Mouse (Mus musculus) midbrain, embryonic 12.5 days (tissue): ENCODE measurements around the gene Pou6f1. TPM values are rescaled to one million over a fixed set of nuclear protein-coding genes. Genes with fewer than 3 reads are reported as not detected.
"Not testable (repeated sequence)": the region's sequence is repeated elsewhere in the genome, so short reads cannot be mapped to it uniquely, and the experiment has no call there.

Source experiments
- ATAC-seq: fragments of 200-750 bp; cut with Nextera tagmentation; 2 replicates; pipeline ENCODE4 v1.8.0; 2017; ENCODE audit warnings: low read depth, moderate TSS enrichment, moderate library complexity; ENCODE audit not compliant: low FRiP score
- H3K27ac ChIP-seq: fragments of 300-500 bp; sonication (generic); replicated peaks from 2 replicates; pipeline ENCODE4 v1.5.1; 2016; ENCODE audit warnings: mild to moderate bottlenecking
- H3K27me3 ChIP-seq: fragments of 300-500 bp; sonication (generic); 2 replicates; pipeline ENCODE4 v1.6.1; 2016; ENCODE audit warnings: mild to moderate bottlenecking
- H3K36me3 ChIP-seq: fragments of 300-500 bp; sonication (generic); 2 replicates; pipeline ENCODE4 v1.6.1; 2016
- H3K4me1 ChIP-seq: fragments of 300-500 bp; sonication (generic); 2 replicates; pipeline ENCODE4 v1.6.1; 2016
- H3K4me2 ChIP-seq: fragments of 300-500 bp; sonication (generic); replicated peaks from 2 replicates; pipeline ENCODE4 v1.6.1; 2016; ENCODE audit warnings: mild to moderate bottlenecking, moderate library complexity
- H3K4me3 ChIP-seq: fragments of 300-500 bp; sonication (generic); 2 replicates; pipeline ENCODE4 v1.5.1; 2016; ENCODE audit warnings: mild to moderate bottlenecking
- H3K9ac ChIP-seq: fragments of 300-500 bp; sonication (generic); replicated peaks from 2 replicates; pipeline ENCODE4 v1.6.1; 2016; ENCODE audit warnings: mild to moderate bottlenecking, moderate library complexity
- H3K9me3 ChIP-seq: fragments of 300-500 bp; sonication (generic); 2 replicates; pipeline ENCODE4 v1.6.1; 2016; ENCODE audit warnings: mild to moderate bottlenecking
- WGBS: fragments of 180-500 bp; shearing (Covaris S2); methylation state at CpG from one replicate; pipeline ENCODE4 v1.1.7; 2016; 5-methylcytosine and 5-hydroxymethylcytosine counted together
- polyA plus RNA-seq: library from polyadenylated mRNA; unstranded; fragments of >200 nt; fragmentation: Nextera tagmentation; extraction: Ambion mirVana; gene quantifications from 2 replicates; pipeline ENCODE4 v1.2.1, GENCODE M21; 2016

Gene Pou6f1
- polyA plus RNA-seq, 1 experiment from 2014 or later: 32.4 TPM

- WGBS: under 1% methylated on average over 69 of the region's 99 CpGs
- ATAC-seq: peak; percentile 86
- Histone ChIP-seq H3K4me3 (peak within 1 kb of the TSS; percentile 95), H3K27ac (peak within 1 kb of the TSS; percentile 97), H3K27me3 (peaks cover 3% of the 10 kb centered on the region; the same call in 1 of the 2 replicates), H3K4me1 (peaks cover 22% of the 10 kb centered on the region), H3K4me2 (peak within 1 kb of the TSS; percentile 82), H3K36me3 (peaks cover 26% of the 10 kb centered on the region), H3K9me3 (no peaks in the 10 kb centered on the region), H3K9ac (peak within 1 kb of the TSS; percentile 87)
These were observed 15.4 kb upstream of the Pou6f1 start, which contains the start of gene Dazap2 for GRCm38 (mm10) chr15:100614996-100615824. Gene Dazap2, plus strand, starts transcription at chr15:100615349.

GRCm38 (mm10) chr15:100614218-100614995 lies 14.6 kb upstream of the Pou6f1 start:
- Histone ChIP-seq H3K27me3 (peaks cover 8% of the 10 kb centered on the region; the same call in 1 of the 2 replicates), H3K9me3 (no peaks in the 10 kb centered on the region), H3K4me2 (peak overlapping the region; percentile 82), H3K4me3 (peak overlapping the region; percentile 95), H3K27ac (peak overlapping the region; percentile 97), H3K4me1 (peaks cover 22% of the 10 kb centered on the region), H3K9ac (peak overlapping the region; percentile 59), H3K36me3 (peaks cover 20% of the 10 kb centered on the region)
- no peak for ATAC-seq
- 9% methylated on average over 43 of the region's 43 CpGs for WGBS

DNA sequence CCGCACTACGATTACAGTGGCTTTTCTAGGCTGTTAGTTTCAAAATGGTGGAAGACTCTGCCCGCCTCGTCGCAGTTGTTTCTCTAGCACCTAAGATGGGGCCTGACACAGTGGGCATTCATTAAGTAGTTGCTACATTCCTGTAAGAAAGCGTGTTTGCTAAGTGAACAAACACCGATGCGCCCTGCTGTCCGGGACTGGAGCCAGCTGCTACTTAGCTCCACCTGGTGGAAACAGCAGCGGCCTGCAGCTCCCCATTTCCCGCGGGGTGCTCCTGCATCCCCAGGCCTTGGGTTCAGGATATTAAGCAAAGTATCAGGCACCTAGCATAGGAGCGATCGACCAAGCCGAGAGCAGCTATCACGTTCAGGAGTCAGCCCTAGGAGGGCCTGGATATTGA lies 13.8 kb upstream of the Pou6f1 start:
- Histone ChIP-seq H3K4me3 (0 out of 2 replicates have a peak overlapping the region, but pooled peaks have one; percentile 7), H3K4me1 (peaks cover 22% of the 10 kb centered on the region), H3K27me3 (peaks cover 8% of the 10 kb centered on the region; the same call in 1 of the 2 replicates), H3K4me2 (peak overlapping the region; percentile 41), H3K27ac (no peak overlapping the region), H3K9ac (0 out of 2 replicates have a peak overlapping the region, but pooled peaks have one; percentile 15), H3K9me3 (no peaks in the 10 kb centered on the region), H3K36me3 (peaks cover 12% of the 10 kb centered on the region)
- ATAC-seq: no peak
- WGBS: 10% methylated on average over 16 of the region's 16 CpGs

- Histone ChIP-seq H3K36me3 (peaks cover under 1% of the 10 kb centered on the region), H3K4me3 (no peak overlapping the region), H3K4me1 (peaks cover 22% of the 10 kb centered on the region), H3K27ac (no peak overlapping the region), H3K9me3 (no peaks in the 10 kb centered on the region), H3K27me3 (peaks cover 8% of the 10 kb centered on the region; the same call in 1 of the 2 replicates), H3K4me2 (no peak overlapping the region), H3K9ac (no peak overlapping the region)
- 60% methylated on average over 2 of the region's 2 CpGs for WGBS
- ATAC-seq: no peak
These were observed 12.6 kb upstream of the Pou6f1 start for GRCm38 (mm10) chr15:100612432-100612831.

- no peak for ATAC-seq
- Histone ChIP-seq H3K4me3 (no peak overlapping the region), H3K9ac (no peak overlapping the region), H3K36me3 (no peaks in the 10 kb centered on the region), H3K4me2 (no peak overlapping the region), H3K27me3 (peaks cover 8% of the 10 kb centered on the region; the same call in 1 of the 2 replicates), H3K27ac (no peak overlapping the region), H3K4me1 (peaks cover 21% of the 10 kb centered on the region), H3K9me3 (no peaks in the 10 kb centered on the region)
- 79% methylated on average over 7 of the region's 7 CpGs for WGBS
These were observed 12.2 kb upstream of the Pou6f1 start for GRCm38 (mm10) chr15:100611951-100612350.

DNA sequence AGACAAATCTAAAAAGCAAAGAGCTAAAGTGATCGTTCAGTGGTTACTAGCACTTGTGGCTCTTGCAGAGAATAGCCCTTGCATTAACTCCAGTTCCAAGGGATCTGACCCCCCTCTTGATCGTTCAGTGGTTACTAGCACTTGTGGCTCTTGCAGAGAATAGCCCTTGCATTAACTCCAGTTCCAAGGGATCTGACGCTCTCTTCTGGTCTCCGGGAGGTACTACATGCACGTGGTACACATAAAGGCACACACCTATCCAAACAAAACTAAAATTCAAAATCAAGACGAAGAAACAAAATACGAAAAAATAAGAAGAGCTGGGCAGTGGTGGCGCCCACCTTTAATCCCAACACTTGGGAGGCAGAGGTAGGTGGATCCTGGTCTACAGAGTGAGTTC lies 6.9 kb upstream of the Pou6f1 start:
- H3K27me3 ChIP-seq: peaks cover 18% of the 10 kb centered on the region
- not testable (repeated sequence) for H3K36me3 ChIP-seq, H3K4me3 ChIP-seq, H3K9me3 ChIP-seq, ATAC-seq, H3K27ac ChIP-seq, H3K9ac ChIP-seq, H3K4me2 ChIP-seq
- WGBS: 93% methylated on average over 8 of the region's 8 CpGs
- peaks cover 16% of the 10 kb centered on the region for H3K4me1 ChIP-seq

DNA sequence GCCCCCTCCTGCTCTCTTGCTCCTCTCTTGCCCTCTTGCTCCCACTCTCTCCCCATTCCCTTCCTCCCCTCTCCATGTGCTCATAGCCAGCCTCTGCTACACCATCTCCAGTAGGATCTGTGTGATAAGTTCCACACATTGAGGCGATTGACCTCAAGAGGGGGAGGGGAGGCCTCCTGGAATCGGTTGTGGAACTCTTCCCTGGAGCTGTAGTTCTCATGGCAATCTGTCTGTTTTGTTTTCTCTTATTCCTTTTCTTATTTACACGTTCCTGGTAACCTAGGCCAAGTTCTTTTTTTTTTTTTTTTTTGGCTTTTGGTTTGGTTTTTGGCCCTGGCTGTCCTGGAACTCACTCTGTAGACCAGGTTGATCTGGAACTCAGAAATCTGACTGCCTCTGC lies 1.9 kb upstream of the Pou6f1 start:
- no peak overlapping the region for H3K9ac ChIP-seq
- H3K27ac ChIP-seq: no peak overlapping the region
- H3K4me2 ChIP-seq: no peak overlapping the region
- 62% methylated on average over 3 of the region's 3 CpGs for WGBS
- H3K4me3 ChIP-seq: no peak overlapping the region
- peaks cover 30% of the 10 kb centered on the region for H3K4me1 ChIP-seq
- no peaks in the 10 kb centered on the region for H3K36me3 ChIP-seq
- no peak for ATAC-seq
- H3K9me3 ChIP-seq: no peaks in the 10 kb centered on the region
- H3K27me3 ChIP-seq: peaks cover 29% of the 10 kb centered on the region

DNA sequence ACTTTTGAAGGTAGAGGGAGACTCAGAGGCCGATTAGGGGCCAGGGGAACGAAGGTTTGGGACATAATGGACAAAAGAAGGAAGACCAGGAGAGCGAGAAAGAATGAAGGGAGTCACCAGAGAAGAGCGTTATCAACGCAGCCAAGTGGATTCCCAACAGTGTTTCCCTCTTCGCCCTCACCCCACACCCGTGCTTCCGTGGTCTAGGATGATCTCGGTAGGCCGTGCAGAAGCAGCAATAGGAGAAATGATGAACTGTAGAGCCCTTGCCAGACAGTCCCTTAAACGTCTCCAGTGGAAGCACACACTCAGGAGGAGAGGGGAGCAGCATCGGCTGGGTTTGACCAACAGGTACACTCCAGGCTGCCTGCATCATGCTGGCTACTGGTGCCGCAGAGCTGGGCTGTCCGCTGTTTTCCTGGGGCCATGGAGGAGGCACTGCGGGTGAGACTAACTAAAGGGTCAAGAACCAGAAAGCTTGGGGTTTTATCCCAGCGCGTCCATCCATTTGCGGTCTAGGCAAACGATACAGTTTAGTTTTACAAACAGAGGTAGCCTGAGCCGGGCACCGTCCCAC lies 1.0 kb upstream of the Pou6f1 start:
- Histone ChIP-seq H3K27ac (no peak overlapping the region; the same call in 1 of the 2 replicates), H3K36me3 (no peaks in the 10 kb centered on the region), H3K9ac (peak overlapping the region; percentile 96), H3K9me3 (no peaks in the 10 kb centered on the region), H3K4me2 (peak overlapping the region; percentile 76), H3K4me1 (peaks cover 30% of the 10 kb centered on the region), H3K4me3 (no peak overlapping the region; the same call in 1 of the 2 replicates), H3K27me3 (peaks cover 29% of the 10 kb centered on the region)
- WGBS: 12% methylated on average over 21 of the region's 21 CpGs
- no peak for ATAC-seq

DNA sequence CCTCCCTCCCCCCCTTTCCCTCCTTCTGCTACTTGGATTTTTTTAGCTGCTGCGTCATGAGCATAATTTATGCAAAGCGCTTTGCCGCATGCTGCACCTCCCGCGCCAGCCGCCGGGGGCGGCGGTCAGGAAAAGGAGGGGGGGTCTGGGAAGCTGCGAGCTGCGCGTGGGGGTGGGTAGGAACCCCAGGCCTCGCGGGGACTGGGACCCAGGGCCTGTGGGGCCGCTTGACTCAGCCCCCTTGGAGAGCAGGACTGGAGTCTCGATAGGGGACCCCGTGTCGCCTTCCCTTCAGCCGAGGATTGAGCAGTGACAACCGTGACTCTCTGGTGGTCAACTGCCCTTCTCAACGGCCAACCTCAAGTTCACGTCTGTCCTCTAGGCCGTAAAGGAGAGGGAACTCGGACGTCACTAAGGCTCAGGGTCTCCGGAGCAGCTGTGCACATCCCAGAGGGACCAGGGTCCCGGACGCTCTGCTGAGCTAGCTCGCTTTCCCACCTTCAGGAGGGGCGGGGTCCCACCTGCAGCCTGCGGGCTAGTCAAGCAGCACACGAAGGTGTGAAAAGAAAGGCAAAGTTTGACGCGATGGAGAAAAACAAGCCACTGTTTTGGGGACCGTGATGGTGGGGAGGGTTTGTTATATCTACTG lies 387 bp upstream of the Pou6f1 start:
- Histone ChIP-seq H3K9me3 (no peaks in the 10 kb centered on the region), H3K4me3 (peak overlapping the region; percentile 86), H3K4me1 (peaks cover 24% of the 10 kb centered on the region), H3K27ac (peak overlapping the region; percentile 90), H3K4me2 (peak overlapping the region; percentile 76), H3K27me3 (peaks cover 29% of the 10 kb centered on the region), H3K36me3 (no peaks in the 10 kb centered on the region), H3K9ac (peak overlapping the region; percentile 96)
- ATAC-seq: peak; percentile 76
- 2% methylated on average over 35 of the region's 35 CpGs for WGBS

DNA sequence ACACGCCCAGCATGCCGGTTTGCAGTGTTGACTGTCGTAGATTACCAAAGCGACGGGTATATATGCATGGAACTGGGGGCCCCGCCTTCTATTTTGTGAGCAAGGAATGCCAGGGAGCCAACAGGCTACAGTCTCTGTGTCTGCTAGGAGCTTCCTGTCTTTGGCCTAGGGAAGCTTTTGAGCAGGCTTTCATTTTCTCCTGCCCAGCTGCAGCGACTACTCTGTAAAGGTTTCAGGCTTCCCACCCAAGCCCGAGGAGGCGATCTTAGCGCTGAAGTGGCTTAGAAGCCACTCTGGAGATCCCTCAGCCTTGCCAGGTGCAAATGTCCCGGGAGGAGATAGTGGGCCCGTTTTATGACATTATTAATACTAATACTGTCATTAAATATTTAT lies 905 bp downstream of the Pou6f1 start:
- peak overlapping the region; percentile 96 for H3K9ac ChIP-seq
- peaks cover 2% of the 10 kb centered on the region; the same call in 1 of the 2 replicates for H3K36me3 ChIP-seq
- WGBS: 1% methylated on average over 12 of the region's 12 CpGs
- H3K4me2 ChIP-seq: peak overlapping the region; percentile 76
- H3K9me3 ChIP-seq: no peaks in the 10 kb centered on the region
- peaks cover 14% of the 10 kb centered on the region for H3K4me1 ChIP-seq
- ATAC-seq: peak; percentile 16; the same call in 1 of the 2 replicates
- peaks cover 29% of the 10 kb centered on the region for H3K27me3 ChIP-seq
- H3K4me3 ChIP-seq: peak overlapping the region; percentile 86
- peak overlapping the region; percentile 90 for H3K27ac ChIP-seq

- 32% methylated on average over 9 of the region's 9 CpGs for WGBS
- Histone ChIP-seq H3K9me3 (no peaks in the 10 kb centered on the region), H3K4me2 (peak overlapping the region; percentile 76), H3K4me3 (peak overlapping the region; percentile 86), H3K9ac (peak overlapping the region; percentile 96), H3K27me3 (peaks cover 24% of the 10 kb centered on the region), H3K27ac (peak overlapping the region; percentile 90), H3K4me1 (peaks cover 14% of the 10 kb centered on the region), H3K36me3 (peaks cover 6% of the 10 kb centered on the region; the same call in 1 of the 2 replicates)
- no peak for ATAC-seq
These were observed 1.4 kb downstream of the Pou6f1 start for GRCm38 (mm10) chr15:100598287-100598882.
